Mouse (Mus musculus) spleen, embryonic (tissue): ENCODE results near the gene Pard3b.

ENCODE experiments used
- CTCF ChIA-PET: fragments of 350-600 bp; sonication (Branson Sonifier 250); formaldehyde crosslinking; loops from one replicate; lab custom pipeline; 2022; lab: Charles Lee

Pard3b gene

DNA sequence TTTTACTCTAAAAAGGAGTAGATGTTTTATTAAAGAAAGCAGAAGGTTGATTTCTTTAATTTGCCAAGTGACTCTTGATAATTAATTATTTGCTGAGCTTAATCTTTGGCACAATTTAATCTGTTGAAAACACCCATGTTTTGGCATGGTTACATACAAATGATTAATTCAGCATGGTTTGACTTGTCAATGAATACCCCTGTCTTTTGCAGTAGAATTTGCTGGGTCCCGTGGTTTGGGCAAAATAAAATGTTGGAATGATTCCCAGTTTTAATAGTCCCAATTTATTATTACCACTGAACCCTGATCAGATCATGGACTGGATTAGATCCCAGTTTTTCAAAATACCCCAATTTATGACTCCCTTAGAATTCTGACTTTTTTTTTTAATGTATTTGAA is 808.2 kb downstream of the Pard3b start:
- CTCF ChIA-PET = no interaction called here

DNA sequence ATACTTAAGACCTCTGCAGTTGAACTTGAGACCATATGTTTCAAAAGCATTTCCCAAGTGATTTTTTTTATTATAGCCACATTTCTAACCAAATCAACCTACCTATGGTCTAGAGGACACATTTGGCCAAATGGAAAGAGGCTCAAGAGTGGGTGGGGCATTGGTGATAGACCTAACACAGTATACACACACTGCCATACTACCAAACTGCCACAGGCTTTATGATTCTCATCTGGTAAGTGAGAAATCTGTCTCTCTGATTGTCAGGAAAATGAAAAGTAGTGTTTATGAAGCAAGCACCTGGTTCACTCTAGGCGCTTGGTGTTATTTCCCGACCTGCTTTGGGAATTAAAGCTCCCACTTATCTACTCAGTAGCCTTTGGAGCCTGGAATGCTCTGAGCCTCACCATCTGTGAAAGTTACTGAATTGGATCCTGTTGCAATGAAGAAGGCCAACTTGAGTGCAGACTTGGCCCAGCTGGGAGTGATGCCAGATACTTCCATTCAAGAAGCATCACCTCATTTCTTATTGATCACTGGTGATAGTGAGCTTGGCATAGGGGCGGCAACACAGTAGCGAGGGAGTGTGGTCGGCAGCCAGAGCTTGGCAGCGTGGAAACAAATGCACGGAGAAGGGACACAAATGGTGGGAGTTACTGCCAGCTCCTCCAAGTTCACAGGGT is 810.7 kb downstream of the Pard3b start:
- CTCF ChIA-PET = interaction anchor here (0.5 kb wide), 1 partner anchor 1242 kb away, joined by 7 read pairs; no protein-coding TSS in a partner anchor

DNA sequence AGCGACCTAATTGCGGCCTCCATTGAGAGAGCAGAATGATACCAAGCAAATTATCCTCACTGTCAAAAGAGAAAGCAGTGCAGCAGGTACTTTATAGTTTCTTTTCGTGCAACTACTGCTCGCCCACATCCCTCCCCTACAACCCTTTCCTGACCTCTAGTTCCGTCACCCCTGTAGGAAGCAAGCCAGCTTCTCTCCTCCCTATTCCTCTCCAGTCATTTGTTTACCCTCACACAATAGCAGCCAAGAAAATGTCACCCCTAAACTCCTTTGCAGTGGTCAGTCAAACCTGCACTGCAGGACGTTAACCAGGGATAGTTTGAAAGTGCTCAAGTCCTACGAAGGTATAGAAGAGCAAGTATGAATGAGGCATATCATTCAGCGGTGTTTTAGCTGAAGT is 826.9 kb downstream of the Pard3b start:
- CTCF ChIA-PET = no interaction called here

DNA sequence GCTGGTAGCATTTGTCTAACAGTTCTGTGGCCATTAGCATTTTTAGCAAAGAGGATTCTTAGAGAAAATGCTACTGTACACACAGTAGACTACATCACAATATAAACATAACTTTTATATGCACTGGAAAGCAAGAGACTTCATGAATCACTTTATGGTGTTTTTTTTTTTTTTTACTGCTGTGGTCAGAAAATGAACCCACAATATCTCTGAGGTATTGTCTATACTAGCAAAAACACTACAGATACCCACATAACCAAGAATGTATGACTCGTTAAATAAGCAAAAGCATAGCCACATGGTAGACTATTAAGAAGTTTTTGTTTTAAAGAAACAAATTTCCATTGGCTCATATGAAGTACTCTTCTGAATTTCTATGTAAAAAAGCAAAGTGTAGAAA is 827.9 kb downstream of the Pard3b start:
- CTCF ChIA-PET = no interaction called here

DNA sequence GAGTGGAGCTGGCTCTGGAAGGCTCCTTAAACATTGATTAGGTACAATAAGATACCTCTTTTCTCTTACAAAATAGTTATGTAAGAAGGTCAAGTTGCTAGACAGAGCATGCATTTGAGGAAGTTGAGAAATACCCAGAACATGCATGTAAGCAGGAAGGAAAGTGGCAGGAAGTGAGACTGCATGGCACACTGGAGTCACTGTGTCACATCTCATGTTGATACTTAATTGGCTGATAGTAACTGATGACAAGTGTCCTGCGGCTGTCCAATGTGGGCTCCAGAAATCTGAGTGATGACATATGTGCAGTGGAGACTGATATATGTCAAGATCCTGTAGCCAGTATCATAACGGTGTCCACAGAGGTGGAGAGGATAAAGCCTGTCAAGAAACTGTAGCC is 844.4 kb downstream of the Pard3b start:
- CTCF ChIA-PET = no interaction called here

DNA sequence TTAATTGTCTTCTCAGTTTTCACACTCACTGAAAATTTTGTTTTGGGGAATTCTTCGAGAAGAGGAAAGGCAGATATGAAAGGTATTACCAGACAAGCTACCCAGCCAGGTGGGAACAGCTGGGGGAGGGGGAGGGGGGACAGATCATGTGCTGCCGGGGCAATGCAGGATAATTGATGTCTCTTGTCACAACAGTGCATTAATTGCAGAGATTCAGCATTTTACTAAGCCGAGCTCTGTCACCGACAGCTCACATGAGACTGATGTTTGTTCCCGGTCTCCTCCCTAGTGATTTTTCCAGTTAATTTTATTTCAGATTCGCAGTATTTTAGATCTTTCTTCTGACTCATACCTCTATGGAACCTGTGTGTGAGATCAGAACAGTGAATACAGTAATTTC is 850.2 kb downstream of the Pard3b start:
- CTCF ChIA-PET = no interaction called here

DNA sequence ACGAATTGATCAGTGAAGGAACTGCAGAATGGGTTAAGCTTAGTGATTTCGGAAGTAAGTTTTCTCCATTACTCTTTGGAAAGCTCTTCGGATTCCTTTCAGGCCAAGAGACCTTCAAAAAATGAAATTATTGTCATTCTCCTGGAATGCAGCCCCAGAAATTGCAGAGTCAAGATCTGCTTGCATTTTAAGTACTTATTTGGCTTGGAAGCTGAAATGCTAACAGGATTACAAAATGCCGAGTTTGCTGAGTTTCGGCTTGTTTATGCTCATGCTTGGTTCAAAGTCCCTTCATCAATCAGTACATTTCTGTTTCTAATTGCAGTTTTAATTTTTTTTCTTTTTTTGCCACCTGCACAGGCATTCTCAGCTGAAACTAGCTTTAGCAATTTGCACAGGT is 860.5 kb downstream of the Pard3b start:
- CTCF ChIA-PET = no interaction called here

DNA sequence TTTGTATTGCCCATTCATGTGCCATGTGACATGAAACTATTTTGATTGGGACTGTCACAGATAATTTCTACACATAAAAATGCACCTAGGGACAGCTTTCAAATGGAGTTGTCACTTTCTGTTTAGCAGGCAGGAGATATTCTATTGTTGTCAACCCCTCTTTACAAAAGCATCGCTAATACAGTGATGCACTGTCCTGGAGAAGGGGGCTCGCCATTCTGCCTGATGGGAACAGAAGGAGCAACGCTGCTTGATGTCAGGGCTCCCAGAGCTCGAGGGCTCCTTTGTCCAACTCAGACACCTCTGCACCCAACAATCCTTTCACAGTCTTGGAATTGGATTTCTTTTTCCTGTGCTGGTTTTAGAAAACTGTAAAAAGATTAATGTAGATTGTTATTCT is 871.9 kb downstream of the Pard3b start:
- CTCF ChIA-PET = no interaction called here

DNA sequence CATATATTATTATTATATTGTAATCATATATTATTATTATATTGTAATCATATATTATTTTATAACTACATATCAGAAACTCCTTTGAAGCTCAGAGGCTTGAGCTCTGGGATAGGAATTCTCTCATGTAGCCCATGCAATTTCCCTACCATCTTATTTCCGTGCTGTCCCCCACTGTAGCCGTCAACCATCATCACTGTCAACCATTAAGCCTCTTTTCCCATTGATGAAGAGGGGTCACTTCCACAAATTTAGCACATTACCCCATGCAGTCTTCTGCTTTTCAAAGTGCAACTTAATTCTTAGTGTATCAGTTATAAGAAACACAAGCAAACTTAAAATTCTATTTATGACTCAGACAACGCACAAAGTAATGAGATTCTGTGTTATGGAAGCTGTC is 873.1 kb downstream of the Pard3b start:
- CTCF ChIA-PET = no interaction called here

DNA sequence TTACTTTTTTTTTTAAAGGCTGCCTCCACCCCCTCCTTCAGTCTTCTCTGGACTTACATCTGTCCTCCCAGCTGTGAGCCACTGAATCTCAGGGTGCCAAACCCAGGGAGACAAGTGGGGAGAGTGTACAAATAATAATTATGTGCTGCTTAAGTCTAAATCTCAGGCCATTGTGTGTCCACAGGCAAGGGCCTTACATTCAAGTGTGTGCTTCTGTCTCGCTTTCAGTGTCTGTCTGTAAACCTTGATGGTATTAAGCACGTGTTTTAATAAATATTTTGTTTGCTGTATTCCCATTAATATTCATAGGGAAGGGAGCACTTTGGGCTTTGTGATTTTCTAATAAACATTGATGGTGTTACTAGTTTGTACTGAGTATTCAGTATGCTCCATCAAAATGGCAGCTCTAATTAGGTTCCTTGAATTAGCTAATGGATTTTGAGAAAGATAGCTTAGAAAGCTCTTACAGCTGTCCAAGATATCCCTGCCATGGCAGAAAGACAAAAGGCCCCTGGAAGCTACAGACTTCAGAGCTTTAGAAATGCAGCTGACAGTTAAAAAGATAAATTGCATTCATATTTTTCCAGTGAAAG is 880.1 kb downstream of the Pard3b start:
- CTCF ChIA-PET = no interaction called here

DNA sequence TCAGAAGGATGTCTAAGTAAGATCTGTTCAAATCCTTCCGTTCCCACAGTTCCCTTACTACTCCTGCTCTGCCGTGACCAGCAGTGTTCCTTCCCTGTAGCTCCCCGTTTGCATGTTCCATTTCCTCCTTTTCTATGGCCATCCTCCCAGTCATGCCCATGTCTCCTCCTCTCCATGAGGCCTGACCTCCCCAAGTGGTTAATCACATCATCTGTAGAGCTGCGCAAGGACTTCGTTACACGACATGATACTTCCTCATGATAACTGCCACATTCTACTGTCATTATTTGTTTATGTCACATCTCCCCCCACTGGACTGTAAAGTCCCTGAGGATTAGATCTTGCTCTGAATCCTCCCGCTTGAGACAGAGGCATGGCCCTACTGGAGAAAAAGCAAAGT is 882.7 kb downstream of the Pard3b start:
- CTCF ChIA-PET = no interaction called here

DNA sequence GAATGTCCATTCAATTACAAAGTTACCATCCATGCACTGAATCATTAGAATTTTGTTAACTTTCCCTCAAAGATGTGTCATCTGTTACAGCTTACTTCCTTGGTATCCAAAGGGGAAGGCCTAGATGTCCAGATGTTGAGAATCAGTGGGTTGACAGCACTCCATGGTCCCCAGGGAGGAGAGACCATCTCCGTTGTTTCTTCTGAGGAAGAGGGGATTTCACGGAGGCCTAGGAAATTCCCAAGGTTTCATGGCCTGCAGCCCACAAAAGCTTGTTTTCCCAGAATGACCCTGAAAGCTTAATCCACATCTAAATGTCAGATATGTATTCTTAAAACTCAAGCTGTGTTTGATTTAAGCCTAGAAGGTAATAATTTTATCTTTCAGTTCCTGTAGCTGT is 884.1 kb downstream of the Pard3b start:
- CTCF ChIA-PET = no interaction called here

DNA sequence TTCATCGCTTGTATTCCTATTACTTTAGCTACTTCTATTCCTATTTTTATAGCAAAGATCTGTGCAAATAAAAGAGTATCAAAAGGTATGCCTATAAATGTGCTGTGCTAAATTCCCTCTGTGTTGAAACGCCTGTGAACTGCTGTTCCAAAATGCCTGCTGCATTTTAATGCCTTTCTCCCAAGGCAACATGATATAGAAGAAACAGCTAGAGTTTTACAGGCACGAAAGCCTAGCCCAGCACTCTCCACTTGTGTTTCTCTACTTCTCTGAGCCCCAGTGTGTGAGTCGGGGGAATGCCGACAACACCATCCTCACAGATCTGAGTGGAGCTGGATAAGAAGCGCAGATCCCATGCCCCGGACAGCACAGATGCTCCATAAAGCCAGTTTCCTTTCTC is 889.2 kb downstream of the Pard3b start:
- CTCF ChIA-PET = interaction anchor here (0.5 kb wide), 1 partner anchor 17 kb away, joined by 3 read pairs; no protein-coding TSS in a partner anchor

DNA sequence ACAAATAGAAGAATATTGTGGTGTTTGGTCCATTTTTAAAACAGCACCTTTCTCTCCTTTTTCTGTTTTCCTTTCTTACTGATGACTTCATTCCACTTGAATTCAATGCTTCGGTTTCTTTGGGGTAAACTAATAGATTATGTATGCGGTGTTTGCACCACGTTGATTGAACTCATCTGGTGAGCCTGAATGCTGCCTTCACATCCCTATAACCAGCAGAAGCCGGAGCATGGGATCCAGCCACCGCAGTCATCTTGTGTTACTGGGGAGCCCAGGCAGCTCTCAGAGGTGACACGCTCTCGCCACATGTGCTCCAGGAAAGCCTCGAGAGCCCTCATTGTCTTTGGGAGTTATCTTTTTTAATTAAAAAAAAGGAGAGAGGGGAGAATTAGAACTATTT is 891.3 kb downstream of the Pard3b start:
- CTCF ChIA-PET = no interaction called here

DNA sequence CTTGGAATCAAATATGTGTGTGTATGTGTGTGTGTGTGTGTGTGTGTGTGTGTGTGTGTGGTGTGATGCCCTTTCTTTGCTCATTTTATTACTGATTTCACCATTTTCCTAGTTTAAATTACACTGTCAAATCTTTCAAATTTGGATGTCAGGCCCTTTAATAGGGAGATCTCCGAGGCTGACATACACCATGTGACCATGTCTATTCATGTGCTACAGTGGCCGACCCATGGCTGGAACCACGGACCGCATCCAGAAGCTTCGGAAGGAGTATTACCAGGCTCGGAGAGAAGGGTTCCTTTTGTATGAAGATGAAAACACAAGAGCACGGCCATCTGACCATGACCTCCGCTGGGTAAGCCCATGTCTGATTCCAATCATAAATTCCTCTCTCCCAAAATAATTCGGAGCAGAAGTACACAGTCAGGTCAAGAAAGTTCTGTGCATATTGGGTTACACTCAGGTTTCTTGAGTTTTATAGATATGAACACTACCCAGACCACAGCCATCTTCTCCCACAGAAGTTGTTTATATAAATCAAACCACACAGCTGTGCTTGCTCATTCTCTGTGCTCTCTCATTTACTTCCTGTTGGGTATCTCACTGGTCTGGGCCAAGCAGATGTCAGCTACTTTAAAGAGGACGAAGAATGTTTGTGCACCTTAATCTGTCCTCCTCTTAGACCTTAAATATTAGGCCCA is 894.0 kb downstream of the Pard3b start:
- CTCF ChIA-PET = no interaction called here

DNA sequence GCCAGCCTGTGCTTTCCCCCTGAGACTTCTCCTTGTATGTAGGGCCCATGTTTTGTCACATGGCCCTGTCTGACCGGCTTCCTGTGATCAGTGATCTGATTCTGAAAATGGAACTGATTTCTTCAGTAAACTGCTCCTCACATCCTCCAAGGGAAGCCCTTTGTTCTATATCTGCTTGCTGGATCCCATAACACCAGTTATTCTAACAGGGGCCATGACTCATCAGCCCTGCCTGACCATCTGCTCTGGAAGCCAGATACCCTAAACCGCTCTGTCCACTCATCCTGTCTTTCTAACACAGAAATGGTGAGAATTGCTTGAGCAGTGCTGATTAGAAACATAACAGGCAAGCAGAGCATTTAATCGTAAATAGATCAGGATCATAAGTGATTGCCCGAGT is 910.3 kb downstream of the Pard3b start:
- CTCF ChIA-PET = no interaction called here

DNA sequence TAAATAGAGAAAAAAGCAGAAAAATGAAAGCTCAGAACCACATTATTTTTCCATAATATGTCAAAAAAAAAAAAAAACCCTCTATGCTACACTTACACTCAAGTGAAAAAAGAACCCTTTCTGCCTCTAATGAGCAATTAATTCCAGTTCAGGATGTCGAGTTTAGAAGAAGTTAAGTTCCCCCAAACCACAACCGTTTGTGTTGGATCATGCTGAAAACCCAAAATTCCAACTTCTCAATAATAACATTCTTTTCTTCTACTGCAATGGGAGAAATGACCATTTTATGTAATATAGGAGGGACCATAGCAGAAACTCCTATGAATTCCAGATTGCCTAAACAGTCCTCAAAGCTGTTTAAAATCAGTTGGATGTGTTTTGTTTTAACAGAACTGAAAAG is 911.9 kb downstream of the Pard3b start:
- CTCF ChIA-PET = no interaction called here

DNA sequence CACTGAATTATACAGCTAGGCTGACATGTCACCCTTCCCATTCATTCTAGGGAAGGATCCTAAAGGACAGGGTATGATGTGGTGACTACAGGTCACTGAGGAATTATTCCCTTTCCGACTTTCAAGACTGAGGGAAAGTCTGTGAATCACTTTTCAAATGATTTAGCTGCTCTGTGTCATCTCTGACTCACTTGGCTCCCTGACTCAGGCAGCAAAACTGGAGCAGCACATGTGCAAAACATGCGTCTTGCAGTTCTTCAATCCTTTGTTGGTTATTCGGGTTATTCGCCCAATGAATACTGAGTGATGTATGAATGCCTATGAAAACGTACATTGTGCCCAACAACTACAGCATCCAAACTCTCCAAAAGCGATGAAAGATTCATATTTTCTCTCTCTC is 912.9 kb downstream of the Pard3b start:
- CTCF ChIA-PET = no interaction called here

DNA sequence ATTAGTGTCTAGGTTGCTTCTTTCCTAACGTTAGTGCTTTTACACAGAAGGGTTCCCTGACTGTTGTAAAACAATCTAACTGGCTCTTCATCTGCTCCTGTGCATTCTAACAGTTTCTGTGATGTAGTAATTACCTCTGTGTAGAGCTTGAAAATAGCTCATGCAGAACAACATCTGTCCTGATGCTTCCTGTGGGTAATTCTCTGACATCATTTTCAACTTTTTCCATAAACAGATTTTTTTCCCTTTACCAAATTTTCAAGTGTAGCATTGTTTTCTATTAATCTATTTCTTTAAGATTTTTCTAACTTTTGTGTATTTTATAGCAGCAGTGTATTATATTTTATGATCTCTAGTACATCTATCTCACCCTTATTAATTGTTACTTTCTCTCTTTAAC is 917.2 kb downstream of the Pard3b start:
- CTCF ChIA-PET = no interaction called here

DNA sequence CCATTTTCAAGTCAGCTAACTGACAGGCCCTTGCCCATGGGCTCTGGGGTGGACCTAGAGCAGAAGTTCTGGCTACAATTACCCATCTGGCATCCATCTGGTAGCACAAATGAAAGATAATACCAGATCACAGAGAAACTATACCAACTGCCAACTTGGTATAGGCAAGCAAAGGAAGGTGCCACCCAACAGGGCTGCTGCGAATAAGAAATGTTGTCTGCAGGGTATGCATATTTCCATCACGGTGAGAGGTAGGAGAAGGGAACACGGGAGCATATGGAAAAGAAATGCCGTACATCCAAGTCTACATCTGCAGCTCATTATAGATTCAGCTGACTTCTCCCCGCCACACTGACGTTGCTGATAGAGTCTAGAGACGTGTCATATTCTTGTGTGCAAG is 924.4 kb downstream of the Pard3b start:
- CTCF ChIA-PET = no interaction called here

DNA sequence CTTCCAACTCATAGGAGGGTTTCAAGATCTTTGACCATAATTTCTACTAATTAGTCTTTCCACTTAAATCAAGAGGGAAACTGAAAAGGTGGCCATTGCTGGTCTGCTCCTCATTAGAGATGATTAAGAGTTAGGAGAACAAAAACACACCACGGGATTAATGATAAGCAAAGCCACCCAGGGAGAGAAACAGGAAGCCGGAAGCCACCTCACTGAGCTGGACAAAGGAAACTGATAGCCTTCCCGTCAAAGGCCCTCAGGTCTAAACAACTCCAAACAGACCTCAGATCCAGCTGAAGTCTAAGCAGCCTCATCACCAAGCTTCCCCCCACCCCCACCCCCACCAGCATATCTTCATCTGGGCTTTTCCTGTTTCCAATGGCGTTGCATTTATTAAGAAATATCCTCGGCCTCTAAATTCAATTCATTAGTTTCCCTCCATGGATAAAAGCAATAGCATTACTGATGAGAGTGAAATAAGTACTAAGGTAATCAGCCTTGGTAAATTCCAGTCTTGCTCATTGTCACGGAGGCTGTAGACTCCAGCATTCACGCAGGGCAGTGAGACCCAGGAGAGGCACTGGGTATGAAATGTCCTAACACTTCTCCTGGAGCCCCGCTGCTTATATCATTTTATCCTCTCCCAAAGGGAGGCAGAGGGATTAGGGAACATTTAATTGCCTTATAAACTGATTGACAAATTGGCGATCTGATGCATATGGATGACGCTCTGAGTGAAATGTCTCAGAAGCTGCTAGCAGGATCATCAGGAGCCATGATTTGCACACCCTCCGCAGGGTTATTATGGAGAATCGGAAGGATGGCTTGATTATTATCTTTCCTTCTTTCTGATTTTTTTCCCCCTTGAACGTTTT is 925.9 kb downstream of the Pard3b start:
- CTCF ChIA-PET = no interaction called here

DNA sequence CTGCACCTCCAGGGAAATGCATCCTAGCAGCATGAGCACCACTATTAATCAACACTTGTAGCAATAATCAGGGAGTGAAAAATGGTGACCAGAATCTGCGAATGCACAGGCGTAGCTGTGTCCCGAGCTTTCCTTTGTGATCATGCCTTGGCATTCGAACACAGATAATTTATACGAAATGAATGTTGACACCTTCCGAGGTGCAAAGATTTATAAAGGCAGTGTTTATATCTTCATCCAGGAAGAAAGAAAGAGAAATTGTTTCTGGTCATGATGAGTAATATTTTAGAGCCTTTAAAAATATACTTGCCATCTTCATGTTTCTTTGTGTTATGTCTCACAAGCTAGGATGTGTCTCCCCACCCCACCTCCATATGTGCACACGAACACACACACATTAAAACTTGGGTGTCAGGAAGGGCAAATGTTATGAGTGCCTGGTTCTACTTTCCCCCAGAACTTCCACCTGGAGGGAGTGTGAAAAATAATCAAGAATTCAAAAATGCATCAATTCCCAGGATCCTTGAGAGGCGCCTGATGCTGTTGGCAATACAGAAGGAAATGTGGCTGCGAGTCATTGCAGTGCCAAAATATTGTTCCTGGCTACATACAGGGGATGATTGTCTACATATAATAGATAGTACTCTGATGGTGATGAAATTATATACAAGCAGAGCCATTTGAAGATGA is 926.6 kb downstream of the Pard3b start:
- CTCF ChIA-PET = no interaction called here
